Mouse (Mus musculus) CH12.LX (cell line): ENCODE measurements around the gene Tbx10. TPM values are rescaled to one million over a fixed set of nuclear protein-coding genes. Genes with fewer than 3 reads are reported as not detected.
A peak's percentile ranks its signal among the peaks of the same experiment; 100 is the strongest.

Source experiments
- DNase-seq: peaks from one replicate; pipeline ENCODE4 v3.0.0-alpha.2; 2013; ENCODE audit errors: extremely low read depth
- H3K27ac ChIP-seq: 2 replicates; pipeline ENCODE4 v1.5.1; 2012; ENCODE audit warnings: low read depth, mild to moderate bottlenecking, control low read depth, moderate library complexity; ENCODE audit not compliant: insufficient read depth
- H3K27me3 ChIP-seq: replicated peaks from 2 replicates; pipeline ENCODE3; 2012; ENCODE audit warnings: inconsistent platforms
- H3K36me3 ChIP-seq, 2 experiments: replicated peaks in 1 of 2; 2 replicates each; pipeline versions ENCODE3 to v1.6.1; 2012; ENCODE audit warnings: inconsistent platforms in 1 of 2, low read length in 1 of 2, mild to moderate bottlenecking in 1 of 2, mixed read lengths in 1 of 2, moderate library complexity in 1 of 2; ENCODE audit not compliant: control insufficient read depth in 1 of 2, insufficient read depth in 1 of 2
- H3K4me1 ChIP-seq, 2 experiments: 2 replicates each; pipeline ENCODE4 v1.6.1; 2012; ENCODE audit warnings: inconsistent platforms in 1 of 2, moderate library complexity in 1 of 2; ENCODE audit not compliant: insufficient read depth in 2 of 2, control insufficient read depth in 1 of 2
- H3K4me2 ChIP-seq: 2 replicates; pipeline ENCODE4 v1.6.1; 2012; ENCODE audit warnings: low read depth, mild to moderate bottlenecking, control low read depth; ENCODE audit not compliant: poor library complexity, insufficient read depth, severe bottlenecking
- H3K4me3 ChIP-seq, 3 experiments: fragments of 150-350 bp in 1 of 3; sonication (generic) in 1 of 3; replicated peaks in 1 of 3; 2 replicates each; pipeline versions ENCODE3 to v1.5.1; 2011 to 2012; ENCODE audit warnings: low read depth in 2 of 3, low read length in 2 of 3, mild to moderate bottlenecking in 2 of 3, moderate library complexity in 2 of 3, control low read depth in 1 of 3, improper control_type of control experiment in 1 of 3, inconsistent platforms in 1 of 3, mixed read lengths in 1 of 3; ENCODE audit not compliant: poor library complexity in 1 of 3
- H3K79me2 ChIP-seq: replicated peaks from 2 replicates; pipeline ENCODE4 v1.6.1; 2012; ENCODE audit warnings: mild to moderate bottlenecking, moderate library complexity; ENCODE audit not compliant: control insufficient read depth, poor library complexity, insufficient read depth, severe bottlenecking; ENCODE audit errors: extremely low read depth
- H3K9ac ChIP-seq: 2 replicates; pipeline ENCODE4 v1.6.1; 2012; ENCODE audit warnings: low read depth, mild to moderate bottlenecking, control low read depth, moderate library complexity; ENCODE audit not compliant: insufficient read depth
- H3K9me3 ChIP-seq: replicated peaks from 2 replicates; pipeline ENCODE3; 2012; ENCODE audit warnings: low read length, inconsistent platforms, mixed read lengths
- BHLHE40 ChIP-seq: IDR thresholded peaks from 2 replicates; pipeline ENCODE4 v1.6.1; 2011; ENCODE audit warnings: mild to moderate bottlenecking, low read depth, low read length, improper control_type of control experiment
- CHD1 ChIP-seq: IDR thresholded peaks from 2 replicates; pipeline ENCODE4 v1.6.1; 2012; ENCODE audit warnings: low read depth, low read length, improper control_type of control experiment, inconsistent platforms
- CTCF ChIP-seq, 2 experiments: IDR thresholded peaks in 1 of 2; conservative IDR thresholded peaks in 1 of 2; 2 replicates each; pipeline ENCODE4 v1.5.1; 2011 to 2012; ENCODE audit warnings: low read depth in 2 of 2, low read length in 2 of 2, improper control_type of control experiment in 1 of 2, inconsistent platforms in 1 of 2, mild to moderate bottlenecking in 1 of 2, moderate library complexity in 1 of 2
- E2F4 ChIP-seq: IDR thresholded peaks from 2 replicates; pipeline ENCODE4 v1.6.1; 2011; ENCODE audit warnings: low read depth, low read length, improper control_type of control experiment; ENCODE audit not compliant: insufficient replicate concordance
- ETS1 ChIP-seq: conservative IDR thresholded peaks from 2 replicates; pipeline ENCODE4 v1.6.1; 2012; ENCODE audit warnings: low read depth, mild to moderate bottlenecking, inconsistent platforms, low read length, improper control_type of control experiment, moderate library complexity
- IRF4 ChIP-seq: IDR thresholded peaks from 2 replicates; pipeline ENCODE4 v1.6.1; 2014; ENCODE audit warnings: low read depth, mild to moderate bottlenecking, inconsistent platforms, low read length, improper control_type of control experiment
- KAT2A ChIP-seq: IDR thresholded peaks from 2 replicates; pipeline ENCODE4 v1.6.1; 2012; ENCODE audit warnings: low read length, improper control_type of control experiment, inconsistent platforms; ENCODE audit not compliant: insufficient replicate concordance
- MAFK ChIP-seq: IDR thresholded peaks from 2 replicates; pipeline ENCODE4 v1.6.1; 2011; ENCODE audit warnings: low read length, improper control_type of control experiment; ENCODE audit not compliant: insufficient replicate concordance
- MAX ChIP-seq: IDR thresholded peaks from 2 replicates; pipeline ENCODE4 v1.6.1; 2011; ENCODE audit warnings: low read length, improper control_type of control experiment
- MEF2A ChIP-seq: IDR thresholded peaks from 2 replicates; pipeline ENCODE4 v1.6.1; 2014; ENCODE audit warnings: low read depth, mild to moderate bottlenecking, inconsistent platforms, low read length, improper control_type of control experiment, borderline replicate concordance
- MYC ChIP-seq: IDR thresholded peaks from 2 replicates; pipeline ENCODE4 v1.6.1; 2011; ENCODE audit warnings: low read depth, mild to moderate bottlenecking, improper control_type of control experiment, low read length
- NELFE ChIP-seq: IDR thresholded peaks from 2 replicates; pipeline ENCODE4 v1.6.1; 2011; ENCODE audit warnings: low read depth, low read length, improper control_type of control experiment
- RCOR1 ChIP-seq: conservative IDR thresholded peaks from 2 replicates; pipeline ENCODE4 v1.6.1; 2012; ENCODE audit warnings: low read depth, mild to moderate bottlenecking, inconsistent platforms, low read length, improper control_type of control experiment
- SIN3A ChIP-seq: IDR thresholded peaks from 2 replicates; pipeline ENCODE4 v1.6.1; 2012; ENCODE audit warnings: low read length, improper control_type of control experiment, inconsistent platforms
- TBP ChIP-seq: conservative IDR thresholded peaks from 2 replicates; pipeline ENCODE4 v1.6.1; 2011; ENCODE audit warnings: low read depth, low read length, improper control_type of control experiment
- ZMIZ1 ChIP-seq: IDR thresholded peaks from 2 replicates; pipeline ENCODE4 v1.6.1; 2012; ENCODE audit warnings: low read depth, mild to moderate bottlenecking, inconsistent platforms, low read length, improper control_type of control experiment
- ZNF384 ChIP-seq: IDR thresholded peaks from 2 replicates; pipeline ENCODE4 v1.6.1; 2012; ENCODE audit warnings: low read depth, low read length, improper control_type of control experiment, inconsistent platforms
- dilution Hi-C: fragments of 300-500 bp; cut with MboI; formaldehyde crosslinking; loops from 2 replicates; pipeline ENCODE4 v1.14.3; 2020; ENCODE audit warnings: low sequenced_read_pairs; ENCODE audit not compliant: extremely low pct_unique_long_range_greater_than_20kb, extremely low pct_ligation_motif_present
- in situ Hi-C: fragments of 300-500 bp; cut with MboI; formaldehyde crosslinking; loops from 3 replicates; pipeline ENCODE4 v1.14.3; 2019; ENCODE audit warnings: low sequenced_read_pairs, low pct_ligation_motif_present, low pct_unique_long_range_greater_than_20kb, mixed read lengths
- polyA plus RNA-seq: library from polyadenylated mRNA; unstranded; fragments of >175 nt; gene quantifications from 2 replicates; pipeline ENCODE4 v1.2.1, GENCODE M21; 2012; ENCODE audit warnings: low read depth; ENCODE audit not compliant: insufficient read length
- total RNA-seq, 2 experiments: library from RNA; depleted of rRNA; stranded (reverse); fragments of 300-350 nt in 1 of 2; fragments of >200 nt in 1 of 2; gene quantifications; 2 replicates each; pipeline ENCODE4 v1.2.3; 2012 to 2014

Tbx10 gene
- total and polyA plus RNA-seq, 3 experiments = not detected

DNA sequence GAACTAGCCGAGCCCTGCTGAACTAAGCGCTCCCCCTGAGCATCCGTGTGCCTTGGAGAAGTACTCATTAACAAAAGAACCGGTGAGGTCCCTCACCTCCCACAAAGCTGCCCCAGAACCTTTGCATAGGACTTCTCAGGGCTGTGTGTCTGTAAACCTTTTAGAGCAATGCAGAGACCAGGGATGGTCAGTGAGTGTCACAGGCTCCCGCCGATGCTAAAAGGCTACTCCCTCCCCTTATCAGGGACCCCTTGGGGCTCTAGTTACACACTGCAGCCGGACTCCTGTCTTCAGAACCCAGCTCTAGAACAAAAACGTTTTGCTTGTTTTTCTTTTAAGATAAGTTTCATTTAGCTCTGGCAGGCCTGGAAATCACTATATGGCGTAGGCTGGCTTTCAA is 20.5 kb downstream of the Tbx10 start:
- no peak for DNase-seq

DNA sequence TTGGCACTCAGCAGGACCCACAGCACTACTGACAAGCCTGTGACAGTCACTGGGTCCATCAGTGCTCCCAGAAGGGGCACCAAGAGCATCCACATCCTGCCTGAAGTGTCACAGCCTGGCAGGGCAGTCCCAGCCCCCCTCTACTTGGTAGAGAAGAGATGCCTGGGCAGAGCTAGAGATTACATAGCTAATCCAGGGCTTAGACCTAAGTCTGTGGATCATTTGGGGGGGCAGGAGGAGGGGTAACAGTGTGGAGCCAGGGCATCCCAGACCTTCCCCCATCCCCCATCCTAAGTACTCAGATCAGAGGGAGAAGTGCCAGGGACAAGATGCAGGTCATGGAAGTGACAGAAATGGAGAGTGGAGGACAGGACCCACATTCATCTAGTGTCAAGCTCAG is 22.2 kb downstream of the Tbx10 start:
- no peak overlapping the region for H3K4me3 ChIP-seq
- no peak overlapping the region for H3K4me2 ChIP-seq
- peaks cover 8% of the 10 kb centered on the region; the same call in 1 of the 2 replicates for H3K79me2 ChIP-seq
- no peaks in the 10 kb centered on the region for H3K9me3 ChIP-seq
- no peak overlapping the region for H3K9ac ChIP-seq
- H3K27me3 ChIP-seq = peaks cover 2% of the 10 kb centered on the region
- no peak for TF ChIP-seq MEF2A
- TF ChIP-seq E2F4 = no peak
- TF ChIP-seq TBP = no peak
- no peak for TF ChIP-seq KAT2A
- no peak for TF ChIP-seq ETS1
- TF ChIP-seq CTCF (conservative IDR thresholded peaks at IDR 0.05 in 1 of 2, IDR thresholded peaks at IDR 0.05 in 1 of 2; ENCODE audit: low read depth in 2 of 2, low read length in 2 of 2) = no peak
- no peak for TF ChIP-seq SIN3A
- TF ChIP-seq MYC = no peak
- TF ChIP-seq ZNF384 = no peak
- TF ChIP-seq IRF4 = no peak
- no peak for TF ChIP-seq BHLHE40
- in situ Hi-C loops (loop anchor here (5.0 kb wide), 2 partner anchors 37 to 72 kb away; no protein-coding TSS in a partner anchor), dilution Hi-C loops (no loop called here)
- H3K4me1 ChIP-seq = peaks cover 12 to 30% of the 10 kb centered on the region in 2 experiments
- H3K27ac ChIP-seq = no peak overlapping the region
- peaks cover 8 to 15% of the 10 kb centered on the region in 2 experiments for H3K36me3 ChIP-seq
- DNase-seq = no peak

More for the DNA sequence above, 20.5 kb downstream of the Tbx10 start:
- H3K36me3 ChIP-seq = peaks cover 25 to 33% of the 10 kb centered on the region in 2 experiments
- peak overlapping the region; percentile 62 to 98 (median 86) for H3K4me3 ChIP-seq
- TF ChIP-seq CHD1 (no peak), BHLHE40 (no peak)
- TF ChIP-seq, all 38 proteins: peak for 0
- H3K79me2 ChIP-seq = peaks cover 8% of the 10 kb centered on the region; the same call in 1 of the 2 replicates
- H3K4me2 ChIP-seq = peak overlapping the region; percentile 65
- H3K27me3 ChIP-seq = peaks cover 2% of the 10 kb centered on the region
- in situ Hi-C loops = no loop called here
- dilution Hi-C loops = no loop called here
- peaks cover 4 to 18% of the 10 kb centered on the region in 2 experiments for H3K4me1 ChIP-seq
- no peaks in the 10 kb centered on the region for H3K9me3 ChIP-seq
- H3K9ac ChIP-seq = peak overlapping the region; percentile 68; the same call in 1 of the 2 replicates
- H3K27ac ChIP-seq = no peak overlapping the region

GRCm38 (mm10) chr19:4015635-4016034 is 23.1 kb downstream of the Tbx10 start:
- Histone ChIP-seq H3K9me3 (no peaks in the 10 kb centered on the region), H3K27me3 (peaks cover 2% of the 10 kb centered on the region), H3K4me2 (no peak overlapping the region), H3K4me1 (peaks cover 12 to 32% of the 10 kb centered on the region in 2 experiments), H3K9ac (no peak overlapping the region), H3K79me2 (peaks cover 8% of the 10 kb centered on the region; the same call in 1 of the 2 replicates), H3K27ac (no peak overlapping the region), H3K36me3 (peaks cover 4 to 7% of the 10 kb centered on the region in 2 experiments), H3K4me3 (no peak overlapping the region)
- no peak for DNase-seq
- dilution Hi-C loops (no loop called here), in situ Hi-C loops (loop anchor here (5.0 kb wide), 2 partner anchors 37 to 72 kb away; no protein-coding TSS in a partner anchor)
- no peak for TF ChIP-seq CHD1
- no peak for TF ChIP-seq ETS1
- TF ChIP-seq NELFE = no peak
- TF ChIP-seq MAX = no peak
- TF ChIP-seq BHLHE40 = no peak
- no peak for TF ChIP-seq SIN3A
- TF ChIP-seq MAFK = no peak
- no peak for TF ChIP-seq KAT2A
- no peak for TF ChIP-seq RCOR1
- TF ChIP-seq MEF2A = no peak
- TF ChIP-seq ZMIZ1 = no peak
